Mouse (Mus musculus) erythroblast, embryonic 14.5 days (primary cell): ENCODE measurements around the gene Nuak2.

ENCODE experiments used
- GATA1 ChIP-seq: IDR thresholded peaks from 2 replicates; pipeline ENCODE4 v1.6.1; 2012; ENCODE audit warnings: low read length, inconsistent platforms, mixed read lengths
- TAL1 ChIP-seq: IDR thresholded peaks from 3 replicates; pipeline ENCODE4 v1.6.1; 2012; ENCODE audit warnings: low read length, inconsistent platforms, mixed read lengths

DNA sequence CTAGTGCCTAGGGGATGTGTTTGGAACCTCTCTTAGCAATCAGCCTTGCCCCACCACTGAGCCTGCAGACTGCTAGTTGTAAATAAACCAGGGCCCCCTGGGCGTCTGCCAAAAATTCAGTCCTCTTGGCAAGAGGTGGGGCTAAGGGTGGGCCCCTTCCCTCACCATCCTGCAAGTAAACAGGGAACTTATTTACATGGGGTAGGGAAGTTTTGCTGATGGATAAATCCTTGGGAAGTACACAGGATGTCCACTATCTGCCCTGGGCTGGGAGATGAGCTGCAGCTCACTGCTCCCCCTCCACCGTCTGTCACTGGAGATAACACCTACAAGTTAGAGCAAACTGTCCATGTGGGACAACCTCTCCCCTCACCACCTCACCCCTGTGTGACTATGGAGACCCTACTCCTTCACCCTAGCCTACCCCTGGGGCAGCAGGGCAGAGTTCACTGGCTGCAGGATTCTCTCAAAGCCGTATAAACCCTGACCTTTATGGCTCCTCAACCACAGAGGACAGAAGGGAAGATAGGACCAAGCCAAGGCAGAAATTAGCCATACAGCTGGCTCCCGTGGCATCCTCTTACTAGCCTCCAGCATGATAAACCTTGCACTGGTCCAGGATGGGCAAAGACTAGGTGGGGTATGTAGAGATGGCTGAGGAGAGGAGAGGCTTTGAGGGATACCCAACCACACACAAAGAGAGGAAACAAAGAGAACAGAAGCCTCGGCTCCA, 58.4 kb downstream of the Nuak2 start:
- peak; percentile 89 for TF ChIP-seq TAL1
- peak; percentile 89 for TF ChIP-seq GATA1
